Mouse (Mus musculus): ENCODE measurements at regions not wholly inside any gene's neighbourhood (a gene's known extent, or its start where the extent isn't known, plus 50 kb on each side); places are given as distances from the start of the nearest gene placed in this dataset.

DNA sequence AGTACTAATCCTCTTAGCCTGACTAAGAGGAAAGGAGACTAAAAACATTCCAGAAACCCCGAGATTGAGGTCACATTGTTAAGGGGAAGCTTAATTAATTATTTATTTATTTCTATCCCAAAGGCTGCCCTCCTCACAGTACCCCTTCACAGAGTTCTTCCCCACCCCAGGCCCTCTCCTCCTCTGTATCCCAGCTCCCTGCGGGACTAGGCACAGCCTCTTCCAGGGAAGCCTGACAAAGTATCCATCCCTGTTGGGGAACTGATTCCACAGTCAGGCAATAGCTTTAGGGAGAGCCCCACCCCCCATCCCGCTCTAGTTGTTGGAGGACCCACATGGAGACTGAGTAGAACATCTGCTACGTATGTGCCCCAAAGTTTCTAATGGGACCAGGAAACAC lies 254.6 kb downstream of the Atp23 start:
- in situ Hi-C loops (cut with MboI, MseI): loop anchor here in 1 of 2 experiments (5.0 kb wide), 1 partner anchor 779 kb away; no protein-coding TSS in a partner anchor

DNA sequence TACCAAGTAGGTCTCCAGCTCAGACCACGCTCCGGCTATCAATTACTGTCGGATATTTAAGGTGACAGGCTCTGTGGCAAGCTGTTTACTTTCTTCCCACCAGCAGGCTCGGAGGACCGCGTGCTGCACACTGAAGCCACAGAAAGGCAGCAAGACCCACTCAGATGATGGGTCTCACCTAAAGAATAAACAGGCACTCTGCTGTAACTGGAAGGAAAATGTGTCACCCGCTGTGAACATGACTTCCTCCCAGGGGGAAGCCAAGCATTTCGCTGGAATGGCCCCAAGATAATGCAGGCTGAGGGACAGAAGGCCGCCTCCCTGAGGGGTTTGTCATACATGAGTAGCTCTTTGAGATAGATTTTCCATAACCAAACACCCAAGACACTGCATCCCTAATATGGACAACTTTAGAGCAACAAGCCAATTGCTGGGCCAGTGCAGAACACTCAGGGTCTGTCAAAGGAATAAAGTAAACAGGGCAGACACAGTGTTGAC lies 259.3 kb downstream of the Atp23 start:
- in situ Hi-C loops (cut with MboI, MseI): no loop called here

DNA sequence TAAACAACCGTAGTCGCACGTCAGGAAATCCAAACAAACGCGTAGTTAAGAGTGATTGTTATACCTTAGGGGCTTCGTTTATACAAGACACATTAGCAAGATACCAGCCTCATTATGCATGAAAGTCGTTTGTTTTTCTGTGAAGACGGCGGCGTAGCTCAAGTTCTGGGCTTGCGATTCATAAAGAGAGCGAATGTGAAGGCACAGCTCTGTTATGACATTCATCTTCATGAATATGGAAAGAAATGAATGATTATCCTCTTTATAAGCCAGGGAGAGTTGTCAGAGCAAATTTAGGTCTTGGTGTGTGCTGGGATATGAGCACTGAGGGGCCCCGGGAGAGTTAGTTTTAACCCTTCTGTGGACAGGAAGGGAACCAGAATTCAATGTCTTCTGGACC lies 266.4 kb downstream of the Atp23 start:
- in situ Hi-C loops (cut with MboI, MseI): no loop called here

DNA sequence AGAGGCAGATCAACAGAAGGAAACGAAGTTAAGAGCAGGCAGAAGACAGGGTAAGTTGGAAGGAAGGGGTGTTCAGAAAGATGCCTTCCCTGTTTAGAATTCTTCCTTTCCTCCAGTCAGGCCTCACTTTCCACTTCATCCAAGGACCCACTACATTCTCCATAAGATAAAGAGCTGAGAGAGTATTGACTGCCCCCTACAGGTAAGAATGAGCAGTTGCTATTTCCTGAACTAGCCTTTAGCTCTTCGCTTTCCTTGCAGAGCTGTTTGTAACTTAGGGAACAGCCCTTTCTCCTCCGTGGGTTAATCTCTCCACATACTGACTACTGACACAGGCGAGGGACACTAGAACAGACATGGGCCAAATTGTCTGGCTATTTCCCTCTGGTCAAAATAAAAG lies 273.1 kb downstream of the Atp23 start:
- in situ Hi-C loops (cut with MboI, MseI): loop anchor here in 1 of 2 experiments (10.0 kb wide), 1 partner anchor 767 kb away; no protein-coding TSS in a partner anchor

DNA sequence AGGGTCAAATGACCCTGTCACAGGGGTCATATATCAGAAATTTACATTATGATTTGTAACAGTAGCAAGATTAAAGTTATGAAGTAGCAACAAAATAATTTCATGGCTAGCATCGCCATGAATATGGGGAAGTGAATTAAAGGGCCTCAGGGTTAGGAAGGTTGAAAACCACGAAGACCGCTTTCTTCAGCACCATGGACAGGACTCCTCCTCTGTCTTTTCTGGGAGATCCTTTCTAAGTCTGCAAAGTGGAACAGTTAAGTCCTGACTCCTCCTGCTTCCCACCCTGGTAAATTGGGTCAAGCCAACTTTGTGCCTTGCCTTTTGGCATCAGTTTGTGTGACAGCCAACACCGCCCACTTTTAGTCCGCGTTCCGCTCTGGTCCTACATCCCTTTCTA lies 275.7 kb downstream of the Atp23 start:
- in situ Hi-C loops (cut with MboI, MseI): loop anchor here in 1 of 2 experiments (10.0 kb wide), 1 partner anchor 769 kb away; no protein-coding TSS in a partner anchor

DNA sequence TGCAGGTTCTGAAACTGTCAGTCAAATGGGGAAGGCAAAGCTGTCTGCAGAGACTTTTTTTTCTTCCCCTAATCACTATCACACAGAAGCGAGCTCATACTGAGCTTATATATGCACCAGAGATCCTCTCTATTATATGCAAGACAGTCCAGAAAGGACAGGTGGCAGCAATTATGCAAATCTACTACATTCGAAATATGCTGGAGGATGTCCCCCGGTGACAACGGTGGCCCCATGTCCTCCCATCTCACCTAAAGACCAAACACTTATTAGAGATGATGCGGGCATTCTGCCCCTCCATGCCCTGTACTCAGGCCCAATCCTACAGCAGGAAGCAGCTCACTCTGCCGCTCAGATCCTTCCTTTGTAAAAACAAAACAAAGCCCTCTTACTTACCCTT lies 280.4 kb downstream of the Atp23 start:
- in situ Hi-C loops (cut with MboI, MseI): loop anchor here in 1 of 2 experiments (10.0 kb wide), 1 partner anchor 774 kb away; no protein-coding TSS in a partner anchor

DNA sequence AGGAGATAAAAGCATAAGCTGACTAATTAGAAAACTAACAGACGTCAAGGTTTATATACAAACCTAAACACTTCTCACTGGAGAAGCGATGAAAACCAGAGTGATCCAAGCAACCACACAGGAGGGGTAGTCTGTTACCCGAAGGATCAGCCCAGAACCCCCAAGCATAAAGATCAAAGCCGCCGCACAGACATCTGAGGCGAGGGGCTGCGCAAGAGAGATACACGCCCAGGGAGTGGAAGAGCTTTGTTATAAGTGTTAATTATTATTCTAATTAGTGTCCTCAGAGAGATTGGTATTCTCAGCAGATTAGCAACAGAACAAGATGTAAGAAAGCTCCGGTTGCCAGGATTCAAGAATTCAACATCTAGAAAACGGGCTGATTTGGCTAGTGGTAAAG lies 281.2 kb downstream of the Atp23 start:
- in situ Hi-C loops (cut with MboI, MseI): loop anchor here in 1 of 2 experiments (10.0 kb wide), 1 partner anchor 775 kb away; no protein-coding TSS in a partner anchor

DNA sequence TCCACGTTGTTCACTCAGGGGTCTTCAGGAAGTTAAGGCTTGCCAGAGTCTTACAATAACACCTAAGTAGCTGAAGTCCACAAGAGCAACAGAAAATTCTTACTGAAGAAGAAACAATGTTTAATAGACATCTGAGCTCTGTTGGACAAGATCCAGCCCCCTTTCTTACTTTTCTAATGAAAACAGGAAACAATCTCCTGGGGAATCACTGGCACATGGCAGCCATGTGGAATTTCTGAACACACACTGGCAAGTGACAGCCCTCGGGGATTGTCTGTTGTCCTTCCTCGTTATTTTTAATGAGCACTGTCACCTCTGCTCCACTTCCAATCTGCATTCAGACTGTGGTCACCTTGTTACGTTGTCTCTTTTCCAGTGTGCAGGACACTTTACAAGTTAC lies 288.9 kb downstream of the Atp23 start:
- in situ Hi-C loops (cut with MboI, MseI): no loop called here

DNA sequence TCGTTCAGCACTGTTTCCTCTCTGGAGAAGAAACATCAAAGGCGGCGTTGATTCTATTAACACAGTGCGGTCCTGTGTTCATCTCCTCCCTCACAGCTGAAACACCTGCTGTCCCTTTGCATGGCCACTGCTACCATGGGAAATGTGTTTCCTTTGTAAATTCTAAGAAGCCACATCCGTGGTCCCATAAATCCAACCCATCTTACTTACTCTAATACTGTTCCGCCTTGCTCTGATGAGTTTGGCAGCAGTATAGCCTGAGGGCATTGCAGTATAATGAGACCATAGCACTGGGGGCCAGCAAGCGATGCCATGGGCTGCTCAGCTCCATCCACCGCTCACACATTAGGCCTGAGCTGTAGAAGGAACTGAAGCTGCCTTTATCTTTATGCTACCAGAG lies 290.6 kb downstream of the Atp23 start:
- in situ Hi-C loops (cut with MboI, MseI): no loop called here

DNA sequence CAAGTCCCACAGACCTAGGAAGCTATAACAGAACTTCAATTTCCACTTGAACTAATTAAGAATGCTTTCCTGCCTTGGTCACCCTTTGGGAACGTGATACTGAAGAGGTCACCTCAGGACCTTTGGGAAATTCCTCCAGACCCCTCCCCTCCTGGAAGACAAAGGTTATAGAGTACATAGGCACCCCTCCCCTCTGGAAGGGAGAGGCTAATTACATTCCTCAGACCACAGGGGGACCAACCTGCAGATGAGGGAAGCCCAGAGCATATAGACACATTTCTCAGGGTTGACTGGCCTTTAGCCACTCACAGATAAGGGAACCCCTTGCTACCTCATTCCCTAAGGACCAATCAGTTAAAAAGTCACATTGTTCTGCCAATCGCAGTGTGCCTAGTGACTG lies 301.5 kb downstream of the Atp23 start:
- in situ Hi-C loops (cut with MboI, MseI): no loop called here

DNA sequence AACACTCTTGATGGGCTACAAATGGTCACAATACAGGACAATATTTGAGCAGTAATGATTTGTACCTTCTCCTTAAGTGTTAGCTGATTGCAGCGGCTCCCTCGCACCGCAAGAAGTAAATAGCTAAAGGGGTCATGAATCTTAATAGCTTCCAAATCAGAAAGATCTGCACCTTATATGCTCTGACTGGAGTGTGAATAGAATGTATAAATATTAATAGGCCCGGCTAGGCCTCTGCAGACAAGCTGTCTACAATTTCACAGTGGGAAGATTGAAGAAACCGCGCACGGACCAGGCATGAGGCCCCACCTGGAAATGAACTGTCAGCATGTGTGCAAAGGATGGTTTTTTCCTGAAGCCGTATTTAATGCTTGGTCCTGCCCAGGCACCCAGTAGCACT lies 333.0 kb downstream of the Atp23 start:
- in situ Hi-C loops (cut with MboI, MseI): no loop called here

DNA sequence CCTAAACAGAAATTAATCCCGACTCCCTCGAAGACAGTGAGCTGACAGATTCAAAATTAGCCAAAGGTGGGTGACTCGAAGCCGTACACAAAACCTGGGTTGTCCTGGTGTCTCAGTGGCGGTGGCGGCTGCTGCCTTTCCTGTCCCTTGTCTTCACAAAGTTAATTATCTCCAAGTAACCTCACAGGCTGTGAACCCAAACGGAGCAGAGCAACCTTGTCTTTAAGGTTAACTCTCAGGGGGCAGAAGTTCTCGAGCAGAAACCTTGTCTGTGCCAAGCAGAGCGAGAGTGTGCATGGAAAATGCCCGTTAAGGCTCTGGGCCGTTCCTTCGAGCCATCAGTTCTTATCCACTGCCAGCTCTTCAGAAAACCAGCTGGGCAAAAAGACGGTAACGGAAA lies 335.8 kb downstream of the Atp23 start:
- in situ Hi-C loops (cut with MboI, MseI): no loop called here

DNA sequence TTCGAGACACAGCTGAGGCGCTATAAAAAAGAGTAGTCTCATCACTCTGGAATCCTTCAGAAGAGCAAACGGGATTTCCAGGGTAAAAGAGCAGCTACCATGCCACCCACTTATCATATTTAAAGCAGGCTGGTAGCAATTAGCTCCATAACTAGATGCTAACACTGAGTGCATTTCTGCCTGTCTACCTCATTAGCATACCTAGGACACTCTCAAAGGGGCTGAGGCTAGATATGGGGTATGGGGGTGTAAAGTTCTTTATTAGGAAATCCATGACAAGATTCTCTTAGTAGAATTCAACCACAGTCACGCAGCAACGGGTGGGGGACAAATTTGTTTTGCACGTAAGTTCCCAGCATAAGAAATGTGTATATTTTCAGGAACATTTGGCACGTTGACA lies 346.1 kb downstream of the Atp23 start:
- in situ Hi-C loops (cut with MboI, MseI): no loop called here

DNA sequence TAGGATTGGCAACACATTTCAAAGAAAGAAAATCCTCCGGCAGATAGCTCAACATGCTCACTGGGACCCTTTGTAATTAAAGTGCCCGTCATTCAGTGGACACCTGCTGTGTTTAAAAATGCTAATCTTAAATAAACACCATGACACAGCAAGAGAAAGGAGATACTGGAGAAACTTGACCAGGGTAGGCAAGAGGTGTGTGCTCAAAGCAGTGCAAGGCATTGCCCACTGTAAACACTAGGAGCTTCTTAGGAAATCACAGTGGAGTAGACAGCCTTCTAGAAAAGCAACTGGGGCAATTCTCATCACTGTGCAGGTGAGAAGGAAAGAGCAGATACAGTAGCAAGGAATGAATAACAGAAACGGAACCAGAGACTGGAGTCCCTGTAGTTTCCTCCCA lies 369.2 kb downstream of the Atp23 start:
- in situ Hi-C loops (cut with MboI, MseI): no loop called here

DNA sequence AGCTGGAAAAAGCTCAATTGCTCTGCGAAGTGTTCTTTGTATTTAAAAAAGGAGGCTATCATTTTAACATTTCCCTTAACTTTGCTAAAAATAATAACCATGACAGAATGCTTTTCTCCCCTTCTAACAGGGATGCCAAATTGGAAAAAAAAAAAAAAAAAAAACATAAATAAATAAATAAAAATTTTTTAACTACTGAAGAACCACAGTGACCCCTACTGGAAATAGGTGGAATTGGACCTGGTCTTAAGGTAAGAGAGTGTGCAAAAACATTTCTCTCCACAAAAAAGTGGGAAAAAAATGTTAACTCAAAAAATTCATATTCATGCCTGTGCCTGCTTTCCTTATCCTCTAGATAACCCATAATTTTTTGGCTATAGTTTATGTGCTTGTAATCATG lies 369.8 kb downstream of the Atp23 start:
- in situ Hi-C loops (cut with MboI, MseI): no loop called here

DNA sequence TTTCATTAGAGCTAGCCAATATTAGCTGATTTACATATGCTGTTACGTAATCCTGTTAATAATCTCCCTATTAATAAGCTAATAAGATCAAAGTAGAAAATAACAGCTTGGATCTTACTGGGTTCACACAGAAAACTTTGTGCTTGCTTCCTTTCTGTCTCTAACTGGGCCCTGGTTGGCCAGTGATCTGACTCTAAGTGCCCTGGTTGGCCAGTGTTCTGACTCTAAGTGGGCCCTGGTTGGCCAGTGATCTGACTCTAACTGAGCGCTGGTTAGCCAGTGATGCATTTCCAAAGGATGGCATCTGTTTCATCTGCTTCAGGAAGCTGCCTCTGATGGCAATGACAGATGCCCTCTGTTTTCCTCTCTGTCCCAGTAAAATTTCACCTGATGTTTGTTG lies 372.4 kb downstream of the Atp23 start:
- in situ Hi-C loops (cut with MboI, MseI): no loop called here

DNA sequence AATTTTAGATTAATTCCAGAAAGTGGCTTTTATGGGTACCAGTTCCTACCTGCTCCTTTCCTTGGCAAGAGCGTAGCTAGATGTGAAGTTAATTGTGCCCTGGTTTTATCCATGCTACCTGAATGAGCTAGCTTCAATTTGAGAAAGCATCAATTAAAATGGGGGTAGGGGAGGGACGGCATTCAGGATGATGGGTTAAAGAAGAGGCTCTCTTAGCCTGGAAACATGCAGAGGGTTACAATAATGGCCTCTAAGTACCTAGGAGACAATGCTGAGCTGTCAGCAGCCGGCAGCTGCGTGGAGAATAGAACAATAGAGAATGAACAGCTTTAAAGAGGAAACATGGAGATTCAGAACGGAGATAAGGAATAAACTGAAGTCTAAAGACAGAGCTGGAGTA lies 375.0 kb downstream of the Atp23 start:
- in situ Hi-C loops (cut with MboI, MseI): no loop called here

DNA sequence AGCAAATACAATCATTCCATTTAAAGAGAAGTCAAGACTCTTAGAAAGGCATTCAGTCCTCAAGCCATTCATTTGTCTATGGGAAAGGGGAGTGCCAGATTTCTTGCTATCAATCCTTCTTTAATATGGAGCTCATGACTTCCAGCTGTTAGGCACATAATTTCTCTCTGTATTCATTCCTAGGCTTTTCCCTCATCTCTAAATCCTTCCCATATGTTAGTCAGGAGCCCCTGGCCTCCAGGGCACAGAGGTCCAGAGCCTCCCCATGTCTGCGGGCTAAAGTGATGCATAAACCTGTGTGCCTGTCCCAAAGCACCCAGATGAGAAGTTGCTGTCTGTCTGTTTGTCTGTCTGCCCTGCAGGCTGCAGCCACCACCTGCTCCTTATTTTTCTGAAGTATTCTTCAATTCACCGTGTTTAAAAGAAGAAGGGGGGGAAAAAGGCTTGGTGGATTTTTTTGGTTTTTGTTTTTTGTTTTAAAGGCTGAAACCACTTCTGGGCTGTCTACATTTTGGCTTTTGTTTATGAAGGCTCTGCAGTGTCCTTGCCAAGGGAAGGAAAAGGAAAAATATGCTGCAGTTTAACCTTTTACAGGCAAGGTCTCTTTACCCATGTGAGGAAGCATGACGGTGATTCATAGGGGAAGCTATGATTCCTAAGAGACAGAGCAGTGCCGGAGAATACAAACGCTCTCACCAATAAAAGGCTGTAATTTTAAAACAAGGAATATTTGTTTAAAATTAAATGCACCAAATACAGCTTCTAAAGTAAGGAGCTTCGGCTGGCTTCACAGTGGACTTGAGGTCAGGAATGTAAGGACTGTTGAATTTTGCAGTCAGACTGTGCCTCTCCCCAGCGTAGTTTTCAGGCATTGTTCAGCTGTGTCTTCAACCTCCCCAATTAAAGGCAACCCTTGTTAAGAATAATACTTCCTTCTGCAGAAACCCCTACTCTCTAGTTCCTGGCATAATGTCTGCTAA lies 379.0 kb downstream of the Atp23 start:
- in situ Hi-C loops (cut with MboI, MseI): no loop called here

DNA sequence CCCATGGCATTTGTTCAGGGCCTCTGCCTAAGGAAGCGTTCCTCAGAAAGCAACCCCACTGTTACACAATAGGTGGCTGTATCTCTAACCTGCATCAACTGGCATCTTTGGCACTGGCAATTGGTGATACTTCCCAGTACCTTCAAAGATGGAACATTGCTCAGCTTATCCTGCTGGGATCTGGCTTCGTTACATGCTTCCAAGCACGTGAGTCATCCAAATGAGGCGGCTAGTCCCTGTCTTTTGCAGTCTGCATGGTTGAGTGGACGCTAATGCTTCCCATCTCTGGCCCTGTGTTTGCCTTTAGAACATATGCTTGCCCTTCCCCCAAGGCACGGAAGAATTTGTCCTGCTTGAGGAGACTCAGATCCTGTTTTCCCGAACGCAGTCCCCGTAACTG lies 380.2 kb downstream of the Atp23 start:
- in situ Hi-C loops (cut with MboI, MseI): no loop called here

DNA sequence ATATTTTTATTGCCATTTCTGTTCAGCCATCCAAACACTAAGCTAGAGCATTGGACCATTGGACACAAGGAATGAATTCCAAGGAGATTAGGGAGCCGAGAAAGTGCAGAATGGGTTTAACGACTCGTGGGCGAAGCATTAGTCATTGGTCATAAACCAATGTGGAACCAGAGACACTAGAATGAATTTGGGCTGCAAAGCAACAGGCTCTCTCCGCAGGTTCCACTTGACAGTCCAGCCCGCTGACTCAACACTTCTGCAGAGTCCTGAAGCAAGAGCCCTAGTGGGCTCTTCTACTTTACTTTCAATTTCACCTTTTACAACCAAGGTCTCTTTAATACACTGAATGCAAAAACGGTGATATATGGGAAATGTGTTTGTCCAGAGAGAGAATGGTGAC lies 388.0 kb downstream of the Atp23 start:
- in situ Hi-C loops (cut with MboI, MseI): no loop called here

DNA sequence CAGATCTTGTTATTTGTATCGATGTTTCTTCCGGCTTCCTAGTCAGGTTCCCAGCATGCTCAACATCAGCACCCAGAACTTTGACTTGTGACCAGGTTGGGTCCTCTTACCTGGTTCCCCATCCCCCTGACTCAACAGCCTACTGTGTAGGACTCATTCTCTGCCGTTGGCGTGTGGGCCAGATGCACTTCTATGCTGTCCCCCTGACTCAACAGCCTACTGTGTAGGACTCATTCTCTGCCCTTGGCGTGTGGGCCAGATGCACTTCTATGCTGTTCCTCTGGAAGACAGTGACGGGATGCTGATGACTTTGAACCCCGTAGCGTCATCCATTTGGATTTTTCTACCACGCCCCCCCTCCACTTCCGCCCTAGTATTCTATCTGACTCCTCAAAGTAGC lies 389.6 kb downstream of the Atp23 start:
- in situ Hi-C loops (cut with MboI, MseI): no loop called here

DNA sequence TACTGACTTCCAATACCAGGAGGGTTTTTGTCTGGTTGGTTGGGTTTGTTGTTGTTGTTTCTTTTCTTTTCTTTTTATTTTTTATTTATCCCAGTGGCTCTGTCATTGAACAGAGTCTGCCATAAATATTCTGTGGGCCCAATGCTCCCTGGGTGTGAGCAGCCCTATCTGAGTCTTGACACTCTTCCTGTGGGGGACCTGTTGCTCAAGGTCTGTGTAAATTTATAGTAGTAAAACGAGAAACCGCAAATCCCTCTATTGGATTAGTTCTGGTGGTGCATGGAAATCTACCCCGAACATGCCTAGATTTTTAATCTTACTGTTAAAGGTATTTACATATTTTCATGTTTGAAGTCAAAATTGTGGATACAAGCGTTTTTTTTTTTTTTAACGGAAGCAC lies 395.2 kb downstream of the Atp23 start:
- in situ Hi-C loops (cut with MboI, MseI): no loop called here
